Mouse (Mus musculus) neural tube, embryonic 14.5 days (tissue): ENCODE results near the gene C1qtnf4. TPM values are rescaled to one million over a fixed set of nuclear protein-coding genes. Genes with fewer than 3 reads are reported as not detected.

Source experiments
- ATAC-seq: fragments of 200-750 bp; cut with Nextera tagmentation; 2 replicates; pipeline ENCODE4 v1.8.0; 2017; ENCODE audit warnings: low read depth, mild to moderate bottlenecking, moderate TSS enrichment, moderate library complexity
- H3K27ac ChIP-seq: fragments of 300-500 bp; sonication (generic); 2 replicates; pipeline ENCODE4 v1.5.1; 2014; ENCODE audit warnings: low read depth, mild to moderate bottlenecking, control low read depth, low read length, moderate library complexity, mixed read lengths
- H3K27me3 ChIP-seq: fragments of 300-500 bp; sonication (generic); 2 replicates; pipeline ENCODE4 v1.6.1; 2014; ENCODE audit warnings: low read length; ENCODE audit not compliant: control insufficient read depth, insufficient read depth
- H3K36me3 ChIP-seq: fragments of 300-500 bp; sonication (generic); 2 replicates; pipeline ENCODE4 v1.6.1; 2014; ENCODE audit warnings: low read length, mixed read lengths; ENCODE audit not compliant: control insufficient read depth, insufficient read depth
- H3K4me1 ChIP-seq: fragments of 300-500 bp; sonication (generic); 2 replicates; pipeline ENCODE4 v1.6.1; 2014; ENCODE audit warnings: low read length; ENCODE audit not compliant: control insufficient read depth, insufficient read depth
- H3K4me2 ChIP-seq: fragments of 300-500 bp; sonication (generic); 2 replicates; pipeline ENCODE4 v1.6.1; 2014; ENCODE audit warnings: mild to moderate bottlenecking, low read depth, low read length, control low read depth
- H3K4me3 ChIP-seq: fragments of 300-500 bp; sonication (generic); 2 replicates; pipeline ENCODE4 v1.5.1; 2014; ENCODE audit warnings: low read depth, low read length, control low read depth, mixed read lengths
- H3K9ac ChIP-seq: fragments of 300-500 bp; sonication (generic); replicated peaks from 2 replicates; pipeline ENCODE4 v1.6.1; 2014; ENCODE audit warnings: low read depth, mild to moderate bottlenecking, control low read depth, low read length, mixed read lengths
- H3K9me3 ChIP-seq: fragments of 300-500 bp; sonication (generic); 2 replicates; pipeline ENCODE4 v1.6.1; 2016; ENCODE audit warnings: low read length; ENCODE audit not compliant: control insufficient read depth
- WGBS: fragments of 180-500 bp; shearing (Covaris S2); extraction: QIAGEN DNeasy Blood & Tissue Kit; methylation state at CpG from one replicate; pipeline ENCODE4 v1.1.7; 2014; 5-methylcytosine and 5-hydroxymethylcytosine counted together
- polyA plus RNA-seq: library from polyadenylated mRNA; unstranded; fragments of >200 nt; fragmentation: Nextera tagmentation; extraction: Ambion mirVana; gene quantifications from 2 replicates; pipeline ENCODE4 v1.2.1, GENCODE M21; 2014

Gene C1qtnf4
- 135 and 143 TPM in 2 replicates for polyA plus RNA-seq

DNA sequence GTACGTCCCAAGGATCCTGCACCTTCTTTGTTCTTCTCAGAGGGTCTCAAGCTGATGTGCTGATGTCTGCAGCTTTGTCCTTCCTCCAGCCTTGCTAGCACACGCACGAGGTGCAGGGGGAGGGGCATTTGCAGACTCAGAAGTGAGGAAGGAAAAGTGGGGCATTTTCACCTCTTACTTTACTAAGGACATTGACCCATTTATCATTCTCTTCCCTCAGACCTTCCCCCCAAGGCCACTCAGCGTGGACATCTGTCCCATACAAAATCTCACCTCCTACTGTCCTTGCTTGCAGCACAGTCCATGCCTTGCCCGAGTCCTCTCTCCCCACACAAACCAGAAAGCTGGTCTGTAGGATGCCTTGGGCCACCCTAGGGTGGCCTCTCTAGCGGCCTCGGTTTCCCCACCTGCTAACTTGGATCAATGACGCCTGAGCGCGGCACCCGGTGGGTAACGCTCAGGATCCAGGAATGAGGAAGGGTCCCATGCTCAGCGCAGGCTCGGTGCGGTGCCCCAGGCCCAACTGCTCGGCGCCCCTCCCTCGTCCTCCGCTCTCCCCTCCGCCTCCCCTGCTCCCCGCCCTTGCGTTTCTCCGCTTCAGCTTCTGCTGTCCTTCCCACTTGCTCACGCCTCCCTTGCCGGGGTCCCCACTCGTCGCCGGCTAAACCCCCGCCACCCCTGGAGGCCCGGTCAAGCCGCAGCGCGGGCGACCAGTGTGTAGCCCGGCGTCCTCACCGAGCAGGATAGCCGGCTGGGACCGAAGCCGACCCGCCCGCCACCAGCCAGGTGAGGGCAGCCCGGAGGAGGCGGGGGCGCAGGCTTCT is at the start of gene C1qtnf4:
TSS of gene C1qtnf4 (plus strand) at position 643 of the 824 bp plus-strand sequence.
- Histone ChIP-seq H3K4me1 (peaks cover 32% of the 10 kb centered on the region), H3K9me3 (no peaks in the 10 kb centered on the region), H3K4me3 (peak within 1 kb of the TSS; percentile 68), H3K9ac (peak within 1 kb of the TSS; percentile 92), H3K27me3 (peaks cover 7% of the 10 kb centered on the region), H3K4me2 (peak within 1 kb of the TSS; percentile 75), H3K27ac (peak within 1 kb of the TSS; percentile 92), H3K36me3 (0 out of 2 replicates have a peak, but pooled peaks cover 4% of the 10 kb centered on the region)
- ATAC-seq, result peak; percentile 78
- 1% methylated on average over 38 of the region's 45 CpGs for WGBS

DNA sequence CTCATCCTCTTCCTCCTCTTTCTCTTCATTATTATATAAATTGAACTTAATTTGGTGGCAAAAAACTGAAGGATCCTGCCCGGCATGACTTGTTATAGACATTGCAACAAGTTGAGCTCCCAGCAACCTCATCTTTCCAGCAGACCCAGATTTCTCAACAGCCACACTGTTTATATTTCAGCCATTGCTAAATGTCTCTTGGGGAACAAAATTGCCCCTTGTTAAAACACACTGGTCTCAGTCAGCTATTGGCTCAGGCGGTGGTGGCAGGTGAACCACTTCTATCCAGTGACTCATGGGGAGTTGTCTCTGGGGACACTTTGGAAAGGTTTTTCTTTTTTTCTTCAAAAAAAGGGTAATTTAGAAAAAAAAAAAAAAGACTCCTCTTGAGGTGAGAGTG is 47.0 kb upstream of the C1qtnf4 start:
- no peaks in the 10 kb centered on the region for H3K9me3 ChIP-seq
- no peak overlapping the region for H3K4me2 ChIP-seq
- no peaks in the 10 kb centered on the region for H3K27me3 ChIP-seq
- WGBS, result 83% methylated on average over 2 of the region's 2 CpGs
- no peaks in the 10 kb centered on the region for H3K4me1 ChIP-seq
- H3K4me3 ChIP-seq, result no peak overlapping the region
- H3K27ac ChIP-seq, result no peak overlapping the region
- no peaks in the 10 kb centered on the region for H3K36me3 ChIP-seq
- no peak for ATAC-seq
- no peak overlapping the region for H3K9ac ChIP-seq

DNA sequence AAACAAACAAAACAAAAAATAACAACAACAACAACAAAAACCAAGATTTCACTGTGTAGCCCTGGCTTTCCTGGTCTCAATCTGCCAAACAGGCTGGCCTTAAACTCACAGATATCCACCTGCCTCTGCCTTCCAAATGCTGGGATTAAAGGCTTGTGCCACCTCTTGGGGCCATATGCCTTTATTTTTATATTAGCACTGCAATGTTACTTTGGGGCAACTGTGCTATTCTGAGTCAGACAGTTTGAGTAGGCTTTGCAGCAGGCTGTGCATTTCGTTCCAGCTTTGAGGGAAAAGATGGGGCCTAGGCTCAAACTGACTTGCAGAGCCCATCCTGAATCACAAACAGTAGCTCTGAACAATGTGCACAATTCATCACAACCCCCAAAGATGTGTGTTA is 42.0 kb upstream of the C1qtnf4 start:
- Histone ChIP-seq H3K36me3 (no peaks in the 10 kb centered on the region), H3K4me3 (no peak overlapping the region), H3K27me3 (no peaks in the 10 kb centered on the region), H3K4me1 (peaks cover 11% of the 10 kb centered on the region), H3K4me2 (no peak overlapping the region), H3K9ac (no peak overlapping the region), H3K9me3 (no peaks in the 10 kb centered on the region), H3K27ac (no peak overlapping the region)
- ATAC-seq, result no peak
- WGBS, result 78% methylated on average over 1 of the region's 1 CpGs

DNA sequence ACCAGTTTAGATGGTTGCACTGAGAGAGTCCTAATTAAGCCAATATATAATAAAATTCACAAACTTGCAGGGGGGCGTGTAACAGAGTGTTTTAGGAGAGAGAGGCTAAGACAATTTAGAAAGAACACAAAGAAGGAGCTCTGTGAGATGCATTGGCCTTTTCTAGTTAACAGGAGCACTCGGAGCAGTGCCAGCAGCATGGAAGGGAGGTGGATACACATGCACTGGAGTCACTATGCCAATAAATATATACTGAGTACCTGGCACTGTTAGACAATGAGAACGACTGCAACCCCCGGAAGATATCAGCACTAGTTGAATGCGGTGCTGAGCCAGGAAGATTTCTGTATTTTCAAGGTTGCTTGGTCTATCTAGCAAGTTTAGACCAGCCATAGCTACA is 41.4 kb upstream of the C1qtnf4 start:
- no peak overlapping the region for H3K27ac ChIP-seq
- no peaks in the 10 kb centered on the region for H3K27me3 ChIP-seq
- H3K4me1 ChIP-seq, result peaks cover 17% of the 10 kb centered on the region
- H3K9ac ChIP-seq, result no peak overlapping the region
- no peak overlapping the region for H3K4me3 ChIP-seq
- WGBS, result 79% methylated on average over 5 of the region's 5 CpGs
- ATAC-seq, result no peak
- no peaks in the 10 kb centered on the region for H3K36me3 ChIP-seq
- H3K9me3 ChIP-seq, result no peaks in the 10 kb centered on the region
- no peak overlapping the region for H3K4me2 ChIP-seq

DNA sequence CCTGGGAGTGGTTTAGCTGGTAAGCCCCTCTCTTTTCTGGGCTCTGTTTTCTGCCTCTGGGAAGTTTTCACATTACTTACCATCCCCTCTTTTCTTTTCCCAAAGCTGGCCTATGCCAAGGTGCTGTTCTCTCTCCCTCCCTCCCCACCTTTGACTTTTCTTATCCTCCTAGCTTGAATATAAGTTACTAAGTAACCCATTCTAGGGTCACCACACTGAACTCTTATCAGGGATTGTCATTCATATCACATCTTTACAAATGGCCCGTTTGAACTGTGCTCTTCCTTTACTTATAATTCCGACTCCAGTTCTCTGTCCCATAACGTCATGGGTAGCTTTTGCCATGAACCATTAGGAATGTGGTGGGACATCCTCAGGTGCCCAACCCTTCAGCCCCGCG is 40.4 kb upstream of the C1qtnf4 start:
- Histone ChIP-seq H3K4me1 (peaks cover 17% of the 10 kb centered on the region), H3K9ac (no peak overlapping the region), H3K36me3 (peaks cover 3% of the 10 kb centered on the region), H3K27ac (no peak overlapping the region), H3K4me3 (no peak overlapping the region), H3K4me2 (no peak overlapping the region), H3K9me3 (no peaks in the 10 kb centered on the region), H3K27me3 (no peaks in the 10 kb centered on the region)
- no peak for ATAC-seq
- 85% methylated on average over 5 of the region's 5 CpGs for WGBS

DNA sequence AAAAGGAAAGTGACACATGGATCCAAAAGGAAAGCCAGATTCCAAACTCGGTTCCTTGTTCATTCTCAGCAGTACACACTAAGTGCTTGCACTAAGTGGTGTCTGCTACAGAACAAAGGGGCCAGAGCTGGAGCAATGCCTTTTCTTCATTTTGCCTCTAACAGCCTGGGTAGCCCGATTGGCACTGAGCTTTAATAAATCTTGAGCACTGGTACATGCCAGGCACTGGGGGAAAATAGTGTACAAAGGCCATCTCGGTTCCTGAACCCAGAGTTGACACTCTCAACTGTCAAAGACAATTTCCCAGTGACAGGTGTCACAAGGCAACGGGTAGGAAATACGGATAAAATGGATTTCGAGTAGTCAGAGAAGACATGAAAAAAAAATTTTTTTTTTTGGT is 39.5 kb upstream of the C1qtnf4 start:
- no peak for ATAC-seq
- 45% methylated on average over 6 of the region's 6 CpGs for WGBS

DNA sequence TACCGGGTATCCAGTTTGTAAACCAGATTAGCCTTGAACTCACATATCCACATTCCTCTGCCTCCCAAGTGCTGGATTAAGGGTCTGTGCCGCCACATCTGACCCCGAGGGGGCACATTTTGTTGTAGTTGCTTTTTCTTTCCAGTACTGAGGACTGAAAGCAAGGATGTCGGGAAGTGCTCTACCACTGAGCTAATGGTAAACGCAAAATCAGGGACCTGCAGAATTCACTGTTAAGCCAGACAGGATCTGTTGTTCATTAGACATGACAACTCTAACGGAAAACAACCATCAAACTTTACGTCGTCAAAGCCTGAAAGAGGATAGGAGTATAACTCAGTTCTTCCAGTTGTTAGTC is 39.1 kb upstream of the C1qtnf4 start:
- Histone ChIP-seq H3K9me3 (no peaks in the 10 kb centered on the region), H3K27ac (peak overlapping the region; percentile 86), H3K4me1 (peaks cover 17% of the 10 kb centered on the region), H3K27me3 (no peaks in the 10 kb centered on the region), H3K4me3 (peak overlapping the region; percentile 77), H3K4me2 (peak overlapping the region; percentile 51), H3K9ac (peak overlapping the region; percentile 43; the same call in 1 of the 2 replicates), H3K36me3 (peaks cover 12% of the 10 kb centered on the region)
- WGBS, result 5% methylated on average over 8 of the region's 8 CpGs
- peak; percentile 74 for ATAC-seq

More for the DNA sequence above, 39.5 kb upstream of the C1qtnf4 start:
- Histone ChIP-seq H3K9me3 (no peaks in the 10 kb centered on the region), H3K9ac (peak overlapping the region; percentile 43; the same call in 1 of the 2 replicates), H3K36me3 (peaks cover 10% of the 10 kb centered on the region), H3K27me3 (no peaks in the 10 kb centered on the region), H3K4me1 (peaks cover 17% of the 10 kb centered on the region), H3K4me2 (peak overlapping the region; percentile 51), H3K27ac (peak overlapping the region; percentile 86), H3K4me3 (peak overlapping the region; percentile 77)

DNA sequence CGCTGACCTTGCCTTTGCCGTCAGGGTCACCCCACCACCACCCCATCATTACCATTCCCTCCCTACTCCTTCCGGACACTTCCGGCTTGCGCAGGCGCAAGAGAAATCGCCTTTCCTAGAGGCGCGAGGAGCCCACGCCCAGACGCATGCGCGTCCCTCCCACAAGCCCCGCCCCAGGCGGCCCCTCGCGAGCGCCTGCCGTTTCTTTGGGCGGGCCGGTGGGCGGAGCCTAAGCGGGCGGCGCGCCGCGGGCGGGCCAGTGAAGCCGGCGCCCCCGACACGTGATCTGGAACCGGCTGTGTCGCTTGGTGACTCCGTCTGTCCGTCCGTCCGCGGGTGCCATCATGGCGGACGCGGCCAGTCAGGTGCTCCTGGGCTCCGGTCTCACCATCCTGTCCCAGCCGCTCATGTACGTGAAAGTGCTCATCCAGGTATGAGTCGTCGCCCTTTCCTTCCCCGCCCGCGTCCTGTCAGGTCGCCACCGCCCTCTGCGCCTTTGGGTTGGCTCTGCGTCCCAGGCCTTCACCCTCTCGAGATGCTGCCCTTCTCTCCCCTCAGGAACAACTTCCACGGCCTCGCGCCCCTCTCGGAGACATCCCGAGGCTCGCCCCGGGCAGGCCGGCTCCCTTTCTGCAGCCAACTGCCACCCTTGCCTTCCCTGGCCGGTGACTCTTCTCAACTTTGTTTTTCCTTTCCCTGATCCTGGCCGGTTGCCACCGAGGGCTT is 38.5 kb upstream of the C1qtnf4 start, which contains the start of gene Mtch2:
TSS of gene Mtch2 (plus strand) at position 201 of the 726 bp plus-strand sequence.
- peak within 1 kb of the TSS; percentile 77 for H3K4me3 ChIP-seq
- peak within 1 kb of the TSS; percentile 70 for H3K9ac ChIP-seq
- H3K27ac ChIP-seq, result peak within 1 kb of the TSS; percentile 86
- ATAC-seq, result peak; percentile 95
- H3K4me2 ChIP-seq, result peak within 1 kb of the TSS; percentile 54
- peaks cover 17% of the 10 kb centered on the region for H3K36me3 ChIP-seq
- H3K27me3 ChIP-seq, result no peaks in the 10 kb centered on the region
- H3K4me1 ChIP-seq, result peaks cover 17% of the 10 kb centered on the region
- no peaks in the 10 kb centered on the region for H3K9me3 ChIP-seq
- WGBS, result under 1% methylated on average over 67 of the region's 67 CpGs

DNA sequence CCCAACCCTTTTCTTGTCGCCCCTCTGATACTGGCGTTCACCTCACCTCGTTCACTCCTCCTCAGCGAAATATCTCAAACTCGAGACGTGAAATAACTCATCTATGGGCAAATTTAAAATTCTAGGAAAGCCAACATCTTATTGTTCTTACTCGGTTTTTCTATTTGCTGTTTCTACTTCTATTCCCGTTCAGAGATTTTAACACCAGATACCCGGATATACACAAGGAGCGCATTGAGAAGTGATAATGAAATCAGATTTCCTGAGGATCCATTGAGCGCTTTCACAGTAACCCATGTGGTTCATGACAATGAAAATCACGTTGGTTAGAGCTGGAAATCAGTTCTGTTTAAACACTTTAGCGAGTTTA is 38.0 kb upstream of the C1qtnf4 start:
- Histone ChIP-seq H3K9ac (peak overlapping the region; percentile 70), H3K27me3 (no peaks in the 10 kb centered on the region), H3K4me3 (peak overlapping the region; percentile 77), H3K27ac (peak overlapping the region; percentile 86), H3K4me1 (peaks cover 17% of the 10 kb centered on the region), H3K36me3 (peaks cover 18% of the 10 kb centered on the region), H3K9me3 (no peaks in the 10 kb centered on the region), H3K4me2 (peak overlapping the region; percentile 54)
- ATAC-seq, result no peak
- 1% methylated on average over 13 of the region's 13 CpGs for WGBS
